Mouse (Mus musculus) E14TG2a.4 (cell line): ENCODE measurements around the gene Ntn5.

Experiments
- CTCF ChIP-seq: conservative IDR thresholded peaks from 2 replicates; pipeline ENCODE4 v1.5.1; 2014; ENCODE audit warnings: low read length
- NANOG ChIP-seq: IDR thresholded peaks from 2 replicates; pipeline ENCODE4 v1.6.1; 2014; ENCODE audit warnings: borderline replicate concordance, low read length, mixed read lengths
- POU5F1 ChIP-seq: IDR thresholded peaks from 2 replicates; pipeline ENCODE4 v1.6.1; 2014; ENCODE audit warnings: low read length, borderline replicate concordance

DNA sequence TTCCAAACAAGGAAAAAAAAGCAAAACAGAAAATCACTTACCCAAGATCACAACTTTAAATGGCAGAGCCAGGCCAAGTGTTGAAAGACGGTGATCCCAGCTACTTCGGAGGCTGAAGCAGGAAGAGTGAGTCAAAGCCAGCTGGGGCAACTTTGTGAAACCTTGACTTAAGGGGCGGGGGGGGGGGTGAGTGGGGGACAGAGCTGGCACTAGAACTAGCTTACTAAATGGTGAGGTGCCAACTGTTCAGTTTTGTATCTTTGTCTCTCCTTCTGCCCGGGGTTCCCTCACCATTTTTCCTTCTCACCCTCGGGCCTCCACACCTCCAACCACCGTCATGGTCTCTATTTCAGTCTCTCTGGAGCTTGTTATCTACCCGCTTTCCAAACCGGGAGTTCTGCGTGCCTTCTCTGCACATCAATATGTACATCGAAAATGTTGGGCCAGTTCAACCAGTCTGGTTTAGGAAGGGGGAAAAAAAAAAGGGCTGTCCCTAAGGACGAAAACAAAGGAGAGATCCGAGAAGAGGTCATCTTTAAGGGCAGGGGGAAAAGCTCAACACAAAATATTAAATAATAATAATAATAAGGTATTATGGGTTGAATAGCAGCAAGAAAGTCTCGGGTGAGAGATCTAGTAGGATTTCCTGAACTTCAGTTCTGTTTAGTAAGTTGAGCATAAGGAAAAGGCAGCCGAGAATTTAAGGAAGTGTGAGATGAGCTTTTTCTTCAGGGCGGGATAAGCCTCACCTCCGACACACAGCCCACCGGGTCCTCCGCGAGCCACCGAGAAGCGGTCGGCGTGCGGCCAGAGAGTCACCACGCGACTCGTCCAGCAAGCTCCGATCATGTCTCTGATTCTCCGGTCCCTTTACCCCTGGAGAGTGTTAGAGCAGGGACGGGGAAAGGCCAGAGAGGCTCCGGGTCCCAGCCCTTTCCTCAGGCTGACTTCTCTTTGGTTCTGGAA lies 33.4 kb downstream of the Ntn5 start:
- no peak for TF ChIP-seq CTCF
- no peak for TF ChIP-seq POU5F1
- TF ChIP-seq NANOG: no peak
